Mouse (Mus musculus): ENCODE data around the gene Yy1. TPM values are rescaled to one million over a fixed set of nuclear protein-coding genes. Genes with fewer than 3 reads are reported as not detected.
A peak's percentile ranks its signal among the peaks of the same experiment; 100 is the strongest.

The Yy1 gene
- total and polyA plus RNA-seq, 3 experiments, result 59.3 to 169 (median 60.8) TPM

DNA sequence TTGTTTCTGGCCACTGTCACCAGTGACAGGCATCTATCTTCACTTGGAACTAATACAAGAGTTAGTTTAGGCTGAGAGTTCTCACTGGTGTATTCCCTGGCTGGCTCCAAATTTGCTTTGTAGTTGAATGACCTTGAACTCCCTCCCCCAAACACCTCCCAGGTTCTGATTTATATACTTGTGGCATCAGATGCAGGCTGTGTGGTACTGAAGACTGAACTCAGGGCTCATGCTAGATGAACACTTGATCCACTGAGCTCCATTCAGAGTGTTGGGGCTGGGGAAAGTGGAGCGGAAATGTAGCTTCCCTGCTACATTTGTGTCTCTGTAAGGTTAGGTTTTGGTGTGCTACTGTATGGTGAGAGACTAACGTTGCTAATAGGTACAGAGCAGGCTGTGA, 11.6 kb downstream of the Yy1 start:
- no peak for TF ChIP-seq GATA1 (IDR thresholded peaks at IDR 0.05; ENCODE audit: borderline replicate concordance, low read length)
- TF ChIP-seq GATA2 (IDR thresholded peaks at IDR 0.05; ENCODE audit: borderline replicate concordance, low read depth, low read length), result no peak
- no peak for TF ChIP-seq CTCF (IDR thresholded peaks at IDR 0.05; ENCODE audit: low read depth, low read length)
- TF ChIP-seq POLR2AphosphoS5 (IDR thresholded peaks at IDR 0.05; ENCODE audit: insufficient replicate concordance, low read depth, low read length), result no peak
- TF ChIP-seq TAL1 (conservative IDR thresholded peaks at IDR 0.05; ENCODE audit: low read depth, low read length), result no peak
- Histone ChIP-seq H3K4me3 (ENCODE audit: low read depth, low read length) (no peak overlapping the region), H3K27me3 (ENCODE audit: insufficient read depth, low read length) (no peaks in the 10 kb centered on the region), H3K4me1 (ENCODE audit: insufficient read depth, low read depth, low read length) (peaks cover 80% of the 10 kb centered on the region), H3K36me3 (replicated peaks) (peaks cover 90% of the 10 kb centered on the region), H3K9me3 (replicated peaks) (no peaks in the 10 kb centered on the region)
- DNase-seq (ENCODE audit: low spot score) (no peak), ATAC-seq (ENCODE audit: extremely low read depth, insufficient number of reproducible peaks, low FRiP score, poor library complexity, severe bottlenecking) (no peak)

DNA sequence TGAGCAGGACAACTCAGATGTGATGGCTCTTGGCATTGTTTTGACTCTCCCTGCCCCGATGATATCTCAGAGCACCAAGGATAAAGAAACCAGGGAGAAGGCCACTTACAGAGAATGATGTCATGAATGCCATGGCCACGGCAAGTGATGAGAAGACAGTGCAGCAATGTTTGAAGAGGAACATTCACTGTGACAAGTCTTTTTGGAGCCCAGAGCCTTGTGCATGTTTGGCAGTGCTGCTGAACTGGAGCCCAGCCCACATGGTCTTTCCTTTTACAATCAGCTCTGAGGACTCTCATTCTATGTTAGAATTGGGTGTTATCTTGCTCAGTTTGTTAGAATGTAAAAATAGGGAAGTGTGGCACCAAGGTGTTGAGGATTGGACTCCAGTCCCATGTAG, 15.7 kb downstream of the Yy1 start:
- H3K36me3 ChIP-seq (replicated peaks), result peaks cover 91% of the 10 kb centered on the region
- ATAC-seq (ENCODE audit: extremely low read depth, insufficient number of reproducible peaks, low FRiP score, poor library complexity, severe bottlenecking), result no peak

DNA sequence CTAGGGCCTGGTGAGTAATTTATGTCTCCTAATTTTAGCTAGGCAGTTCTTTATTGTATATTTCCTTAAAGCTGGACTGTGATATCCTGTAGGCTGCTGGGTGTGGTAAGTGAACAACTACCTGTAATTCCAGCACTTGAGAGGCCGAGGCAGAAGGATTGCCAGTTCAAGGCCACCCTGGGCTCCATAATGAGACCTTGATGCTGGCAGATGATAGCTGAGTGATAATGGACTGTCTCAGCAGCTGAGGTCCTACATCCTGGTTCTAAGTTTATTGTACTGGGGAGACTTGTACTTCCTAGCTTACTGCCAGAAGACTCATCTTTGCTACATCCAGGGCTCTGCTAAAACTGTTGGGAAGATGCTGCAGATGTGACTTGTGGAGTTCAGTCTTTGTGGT, 17.0 kb downstream of the Yy1 start:
- Histone ChIP-seq H3K36me3 (replicated peaks) (peaks cover 94% of the 10 kb centered on the region), H3K4me1 (ENCODE audit: insufficient read depth, low read depth, low read length) (peaks cover 63% of the 10 kb centered on the region)

More for the DNA sequence above, 15.7 kb downstream of the Yy1 start:
- Histone ChIP-seq H3K4me3 (ENCODE audit: low read depth, low read length) (no peak overlapping the region), H3K9me3 (replicated peaks) (no peaks in the 10 kb centered on the region), H3K27me3 (ENCODE audit: insufficient read depth, low read length) (no peaks in the 10 kb centered on the region), H3K4me1 (ENCODE audit: insufficient read depth, low read depth, low read length) (peaks cover 67% of the 10 kb centered on the region)
- TF ChIP-seq GATA1 (IDR thresholded peaks at IDR 0.05; ENCODE audit: borderline replicate concordance, low read length) (no peak), TAL1 (conservative IDR thresholded peaks at IDR 0.05; ENCODE audit: low read depth, low read length) (no peak), GATA2 (IDR thresholded peaks at IDR 0.05; ENCODE audit: borderline replicate concordance, low read depth, low read length) (no peak), POLR2AphosphoS5 (IDR thresholded peaks at IDR 0.05; ENCODE audit: insufficient replicate concordance, low read depth, low read length) (no peak), CTCF (IDR thresholded peaks at IDR 0.05; ENCODE audit: low read depth, low read length) (no peak)
- DNase-seq (ENCODE audit: low spot score), result no peak

DNA sequence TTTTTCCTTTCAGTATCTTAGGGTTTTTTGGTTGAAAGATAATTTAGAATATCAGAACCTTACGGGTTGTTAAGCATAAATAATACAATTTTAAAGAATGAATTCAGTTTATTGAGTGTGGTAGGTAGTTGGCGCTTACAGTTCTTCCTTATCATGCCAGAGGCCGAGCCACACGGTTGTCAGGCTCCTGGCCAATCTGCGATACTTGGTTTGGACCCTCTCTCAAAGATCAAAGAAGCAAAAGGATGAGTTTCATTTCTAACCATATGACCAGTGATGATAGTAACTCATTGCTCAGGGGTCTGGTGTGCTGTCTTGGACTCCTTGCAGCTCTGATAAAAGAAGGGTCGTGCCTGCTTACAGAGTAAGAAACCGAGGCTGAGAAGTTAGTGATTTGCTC, 17.5 kb downstream of the Yy1 start:
- Histone ChIP-seq H3K4me1 (ENCODE audit: insufficient read depth, low read depth, low read length) (peaks cover 59% of the 10 kb centered on the region), H3K36me3 (replicated peaks) (peaks cover 96% of the 10 kb centered on the region)

More for the DNA sequence above, 17.0 kb downstream of the Yy1 start:
- Histone ChIP-seq H3K4me3 (ENCODE audit: low read depth, low read length) (no peak overlapping the region), H3K9me3 (replicated peaks) (no peaks in the 10 kb centered on the region), H3K27me3 (ENCODE audit: insufficient read depth, low read length) (no peaks in the 10 kb centered on the region)
- no peak for ATAC-seq (ENCODE audit: extremely low read depth, insufficient number of reproducible peaks, low FRiP score, poor library complexity, severe bottlenecking)
- no peak for DNase-seq (ENCODE audit: low spot score)
- TF ChIP-seq GATA1 (IDR thresholded peaks at IDR 0.05; ENCODE audit: borderline replicate concordance, low read length) (no peak), POLR2AphosphoS5 (IDR thresholded peaks at IDR 0.05; ENCODE audit: insufficient replicate concordance, low read depth, low read length) (no peak), TAL1 (conservative IDR thresholded peaks at IDR 0.05; ENCODE audit: low read depth, low read length) (no peak), CTCF (IDR thresholded peaks at IDR 0.05; ENCODE audit: low read depth, low read length) (no peak)

DNA sequence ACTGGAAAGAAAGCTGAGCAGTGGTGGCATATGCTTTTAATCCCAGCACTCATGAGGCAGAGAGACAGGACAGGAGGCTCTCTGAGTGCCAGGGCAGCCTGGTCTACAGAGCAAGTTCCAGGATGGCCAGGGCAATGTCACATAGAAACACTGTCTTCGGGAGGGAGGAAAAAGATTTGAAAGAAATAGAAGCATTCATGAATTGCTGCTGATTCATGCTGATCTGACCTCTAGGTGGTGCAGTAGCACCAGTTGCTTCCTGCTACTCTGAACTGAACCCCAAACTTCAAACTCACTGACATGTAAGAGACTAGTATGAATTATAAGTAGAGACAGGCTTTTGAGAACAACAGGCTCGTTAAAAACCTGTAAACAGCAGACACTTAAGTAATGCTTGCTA, 18.4 kb downstream of the Yy1 start:
- peaks cover 91% of the 10 kb centered on the region for H3K36me3 ChIP-seq (replicated peaks)
- peak; percentile 43 for DNase-seq (ENCODE audit: low spot score)
- no peaks in the 10 kb centered on the region for H3K9me3 ChIP-seq (replicated peaks)
- peak; percentile 66 for ATAC-seq (ENCODE audit: extremely low read depth, insufficient number of reproducible peaks, low FRiP score, poor library complexity, severe bottlenecking)
- H3K4me1 ChIP-seq (ENCODE audit: insufficient read depth, low read depth, low read length), result peaks cover 52% of the 10 kb centered on the region
- no peak overlapping the region for H3K4me3 ChIP-seq (ENCODE audit: low read depth, low read length)
- H3K27me3 ChIP-seq (ENCODE audit: insufficient read depth, low read length), result no peaks in the 10 kb centered on the region
- TF ChIP-seq GATA2 (IDR thresholded peaks at IDR 0.05; ENCODE audit: borderline replicate concordance, low read depth, low read length), result no peak
- TF ChIP-seq CTCF (IDR thresholded peaks at IDR 0.05; ENCODE audit: low read depth, low read length), result peak; percentile 35; the same call in 1 of the 2 replicates
- no peak for TF ChIP-seq POLR2AphosphoS5 (IDR thresholded peaks at IDR 0.05; ENCODE audit: insufficient replicate concordance, low read depth, low read length)
- TF ChIP-seq TAL1 (conservative IDR thresholded peaks at IDR 0.05; ENCODE audit: low read depth, low read length), result no peak

More for the DNA sequence above, 17.5 kb downstream of the Yy1 start:
- Histone ChIP-seq H3K9me3 (replicated peaks) (no peaks in the 10 kb centered on the region), H3K27me3 (ENCODE audit: insufficient read depth, low read length) (no peaks in the 10 kb centered on the region), H3K4me3 (ENCODE audit: low read depth, low read length) (no peak overlapping the region)
- ATAC-seq (ENCODE audit: extremely low read depth, insufficient number of reproducible peaks, low FRiP score, poor library complexity, severe bottlenecking) (no peak), DNase-seq (ENCODE audit: low spot score) (no peak)
- no peak for TF ChIP-seq GATA2 (IDR thresholded peaks at IDR 0.05; ENCODE audit: borderline replicate concordance, low read depth, low read length)
- no peak for TF ChIP-seq TAL1 (conservative IDR thresholded peaks at IDR 0.05; ENCODE audit: low read depth, low read length)
- no peak for TF ChIP-seq CTCF (IDR thresholded peaks at IDR 0.05; ENCODE audit: low read depth, low read length)
- no peak for TF ChIP-seq GATA1 (IDR thresholded peaks at IDR 0.05; ENCODE audit: borderline replicate concordance, low read length)

DNA sequence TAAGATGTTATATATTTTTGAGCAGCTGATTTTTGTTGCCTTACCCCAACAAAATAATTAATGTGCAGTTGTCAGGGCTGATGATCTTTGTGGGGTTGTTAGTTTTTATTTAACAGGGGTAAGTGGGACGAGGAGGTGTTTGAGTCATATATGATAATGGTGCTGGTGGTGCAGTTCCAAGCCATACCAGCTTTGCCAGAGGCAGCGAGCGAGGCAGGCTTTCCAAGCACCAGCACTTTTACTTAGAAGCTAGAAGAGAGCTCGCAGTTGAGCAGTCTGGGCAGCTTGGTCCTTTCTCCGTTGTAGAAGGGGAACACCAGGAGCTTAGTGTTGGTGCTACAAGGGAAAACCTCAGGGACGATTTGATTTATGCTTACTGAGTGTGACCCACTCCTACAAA, 19.7 kb downstream of the Yy1 start:
- H3K4me1 ChIP-seq (ENCODE audit: insufficient read depth, low read depth, low read length), result peaks cover 48% of the 10 kb centered on the region
- peaks cover 89% of the 10 kb centered on the region for H3K36me3 ChIP-seq (replicated peaks)
- ATAC-seq (ENCODE audit: extremely low read depth, insufficient number of reproducible peaks, low FRiP score, poor library complexity, severe bottlenecking), result no peak
- H3K9me3 ChIP-seq (replicated peaks), result no peaks in the 10 kb centered on the region
- TF ChIP-seq GATA2 (IDR thresholded peaks at IDR 0.05; ENCODE audit: borderline replicate concordance, low read depth, low read length) (no peak), GATA1 (IDR thresholded peaks at IDR 0.05; ENCODE audit: borderline replicate concordance, low read length) (no peak), POLR2AphosphoS5 (IDR thresholded peaks at IDR 0.05; ENCODE audit: insufficient replicate concordance, low read depth, low read length) (no peak), CTCF (IDR thresholded peaks at IDR 0.05; ENCODE audit: low read depth, low read length) (no peak), TAL1 (conservative IDR thresholded peaks at IDR 0.05; ENCODE audit: low read depth, low read length) (no peak)
- H3K27me3 ChIP-seq (ENCODE audit: insufficient read depth, low read length), result no peaks in the 10 kb centered on the region
- no peak overlapping the region for H3K4me3 ChIP-seq (ENCODE audit: low read depth, low read length)
- DNase-seq (ENCODE audit: low spot score), result no peak

Measured in G1E (cell line).